Mouse (Mus musculus) layer of hippocampus, postnatal 14 days (tissue): Measurements from ENCODE around the gene Gusb. TPM values are rescaled to one million over a fixed set of nuclear protein-coding genes. Genes with fewer than 3 reads are reported as not detected.

Experiments
- DNase-seq, 2 experiments: peaks; one replicate each; pipeline ENCODE4 v3.0.0; 2021 to 2022; ENCODE audit warnings: low spot score in 2 of 2, mixed read lengths in 1 of 2
- total RNA-seq, 2 experiments: library from RNA; stranded (reverse); gene quantifications; 2 replicates each; pipeline ENCODE4 v1.2.3; 2021

Gusb gene
- total RNA-seq, 2 experiments from 2014 or later = 13.1 to 13.7 TPM

DNA sequence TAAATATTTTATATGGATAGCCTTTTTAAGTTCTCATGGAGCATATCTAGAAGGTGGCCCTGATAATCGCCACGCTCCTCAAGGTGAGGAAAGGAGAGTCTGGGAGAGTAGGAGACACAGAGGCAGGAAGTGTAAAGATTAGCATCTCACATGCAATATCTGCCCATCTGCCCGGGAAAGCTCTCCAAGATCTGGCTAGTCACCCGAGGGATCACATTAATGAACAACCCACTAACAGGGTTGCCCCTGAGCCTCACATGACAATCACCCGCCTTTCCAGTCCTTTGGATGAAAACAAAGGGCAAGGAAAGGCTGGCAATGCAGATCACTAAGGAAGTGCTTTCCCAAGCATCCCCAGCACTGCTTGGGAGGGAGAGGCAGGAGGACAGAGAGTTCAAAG is 24.3 kb upstream of the Gusb start:
- DNase-seq = no peak

DNA sequence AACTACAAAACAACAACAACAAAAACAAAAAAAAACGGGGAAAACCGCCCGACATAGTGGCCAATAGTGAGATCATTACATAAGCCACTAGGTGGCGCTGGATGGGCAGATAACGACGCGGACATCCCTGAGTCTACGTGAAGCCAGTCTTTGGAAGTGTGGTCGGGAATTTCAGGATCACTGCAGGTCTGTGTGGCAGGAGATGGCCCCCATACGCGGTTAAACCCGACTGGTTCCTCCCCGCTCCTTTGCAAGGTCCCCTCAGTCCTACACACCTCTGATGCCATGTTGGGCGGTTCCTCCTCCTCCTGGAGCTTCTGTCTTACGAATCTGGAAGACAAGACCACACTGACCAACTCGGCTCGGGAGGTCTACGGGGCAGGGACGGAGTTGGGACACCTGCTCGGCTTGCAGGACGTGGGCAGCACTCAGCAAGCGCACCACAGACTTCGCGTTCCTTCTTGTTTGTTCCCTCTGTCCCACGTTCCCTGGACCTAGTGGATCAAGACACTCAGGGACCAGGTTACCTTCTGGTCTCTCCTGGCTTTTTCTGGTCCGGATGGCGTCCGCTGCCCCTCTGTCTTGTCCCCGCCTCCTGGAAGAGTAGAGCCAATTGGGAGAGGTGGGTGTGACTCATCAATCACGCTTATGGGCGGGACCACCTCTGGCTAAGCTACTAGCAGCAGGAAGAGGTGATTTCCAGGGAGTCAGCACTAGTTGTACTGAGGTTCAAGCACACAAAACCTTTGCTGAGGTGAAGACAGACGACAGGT is 21.1 kb upstream of the Gusb start:
- DNase-seq = peak; percentile 68 to 77

DNA sequence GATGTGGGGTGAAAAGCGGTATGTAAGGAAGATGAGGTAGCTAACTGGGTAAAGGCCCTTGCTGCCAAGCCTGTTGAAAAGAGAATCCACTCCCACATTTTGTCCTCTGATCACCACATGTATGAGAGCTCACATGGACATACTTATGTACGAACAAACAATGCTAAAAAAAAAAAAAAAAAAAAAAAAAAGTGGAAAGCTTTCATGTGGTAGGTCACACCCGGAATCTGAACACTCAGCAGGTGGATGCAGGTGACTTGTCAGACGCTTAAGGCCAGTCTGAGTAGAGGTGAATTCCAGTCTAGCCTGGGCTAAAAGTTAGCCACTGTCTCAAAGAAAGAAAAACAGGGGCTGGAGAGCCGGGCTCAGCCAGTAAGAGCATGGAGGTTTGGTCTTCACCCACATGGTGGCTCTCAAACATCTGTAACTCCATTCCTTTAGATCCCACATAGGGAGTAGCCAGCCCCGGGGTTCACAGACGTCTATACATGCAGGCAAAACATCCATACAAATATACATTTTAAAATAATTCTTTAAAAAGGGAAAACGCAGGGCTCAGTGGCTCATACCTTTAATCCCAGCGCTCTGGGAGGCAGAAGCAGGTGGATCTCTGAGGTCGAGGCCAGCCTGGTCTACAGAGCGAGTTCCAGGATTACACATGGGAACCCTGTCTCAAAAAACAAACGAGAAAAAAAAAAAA is 20.4 kb upstream of the Gusb start:
- DNase-seq = no peak

DNA sequence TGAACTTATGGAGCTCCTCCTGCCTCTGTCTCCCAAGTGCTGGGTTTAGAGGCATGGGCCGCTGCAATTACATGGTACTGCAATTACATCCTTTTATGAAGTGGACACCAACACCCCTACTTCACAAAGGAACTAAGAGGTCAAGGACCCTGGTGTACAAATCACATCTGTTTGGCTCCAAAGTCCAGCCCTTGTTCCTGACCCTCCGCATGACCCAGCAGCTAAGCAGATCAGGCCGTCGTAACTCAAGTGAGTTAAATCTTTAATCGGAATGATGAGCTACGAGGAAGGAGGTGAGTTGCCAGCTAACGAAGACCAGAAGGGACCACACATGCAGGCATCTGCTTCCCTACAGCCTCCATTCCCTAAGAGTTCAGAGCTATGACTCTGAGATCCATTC is 19.5 kb upstream of the Gusb start:
- no peak for DNase-seq

DNA sequence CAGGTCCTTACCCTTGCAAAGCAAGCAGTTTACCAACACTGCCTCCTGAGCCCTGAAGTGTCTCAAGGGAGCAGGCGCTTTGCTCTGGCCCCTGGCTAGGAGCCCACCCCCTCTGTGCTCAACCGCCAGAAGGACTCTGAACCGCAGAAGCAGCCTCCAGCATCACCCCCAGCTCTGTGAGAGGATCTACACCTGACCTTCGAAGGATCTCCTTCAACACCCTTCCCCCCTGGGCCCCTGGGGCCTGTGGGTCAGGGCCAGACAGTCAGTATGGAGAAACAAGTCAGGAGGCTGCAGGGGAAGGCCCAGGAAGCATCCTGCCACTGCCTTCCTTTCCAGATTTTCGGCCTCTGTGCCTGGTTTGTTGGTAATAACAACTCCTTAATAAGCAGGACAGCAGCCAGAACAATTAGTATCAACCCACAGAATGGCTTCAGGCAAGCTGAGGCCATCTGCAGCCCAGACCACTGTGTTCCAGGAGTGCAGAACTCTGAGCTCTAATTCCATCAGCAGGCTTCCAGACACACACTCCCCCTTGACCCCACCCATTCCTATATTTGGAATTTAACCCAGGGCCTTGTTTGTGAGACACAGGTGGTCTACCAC is 18.6 kb upstream of the Gusb start:
- no peak for DNase-seq

DNA sequence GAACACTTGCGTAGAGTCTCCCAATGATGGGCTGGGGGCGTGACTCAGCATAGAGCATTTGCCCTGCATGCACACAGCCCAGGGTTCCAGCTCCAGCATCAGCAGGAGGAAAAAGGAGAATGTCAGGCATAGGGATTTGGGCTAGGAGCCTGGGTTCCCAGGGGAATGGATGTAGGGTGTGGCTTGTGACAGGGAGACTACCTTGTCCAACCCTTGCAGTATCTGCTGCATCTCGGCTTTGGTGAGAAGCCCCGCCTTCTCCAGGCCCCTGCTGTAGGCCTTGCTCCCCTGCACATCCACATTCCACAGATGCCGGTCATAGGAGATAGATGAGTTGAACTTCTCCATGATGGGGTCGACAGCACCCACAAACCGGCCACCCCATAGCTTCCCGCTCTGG is 16.6 kb upstream of the Gusb start:
- no peak for DNase-seq

DNA sequence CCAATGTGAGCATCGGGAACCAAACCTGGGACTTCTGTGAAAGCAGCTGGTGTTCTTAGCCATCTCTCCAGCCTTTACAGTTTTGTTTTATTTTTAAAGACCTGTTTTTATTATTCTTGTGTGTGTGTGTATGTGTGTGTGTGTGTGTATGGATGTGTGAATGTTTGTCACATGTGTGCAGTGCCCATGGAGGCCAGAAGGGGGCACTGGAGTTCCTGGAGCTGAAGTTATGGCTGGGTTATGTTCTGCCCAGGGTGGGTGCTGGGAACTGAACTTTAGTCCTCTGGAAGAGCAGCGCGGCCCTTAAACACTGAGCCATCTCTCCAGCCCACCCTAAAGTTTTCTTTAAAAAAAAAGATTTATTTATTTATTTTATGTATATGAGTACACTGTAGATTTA is 12.3 kb upstream of the Gusb start:
- no peak for DNase-seq

DNA sequence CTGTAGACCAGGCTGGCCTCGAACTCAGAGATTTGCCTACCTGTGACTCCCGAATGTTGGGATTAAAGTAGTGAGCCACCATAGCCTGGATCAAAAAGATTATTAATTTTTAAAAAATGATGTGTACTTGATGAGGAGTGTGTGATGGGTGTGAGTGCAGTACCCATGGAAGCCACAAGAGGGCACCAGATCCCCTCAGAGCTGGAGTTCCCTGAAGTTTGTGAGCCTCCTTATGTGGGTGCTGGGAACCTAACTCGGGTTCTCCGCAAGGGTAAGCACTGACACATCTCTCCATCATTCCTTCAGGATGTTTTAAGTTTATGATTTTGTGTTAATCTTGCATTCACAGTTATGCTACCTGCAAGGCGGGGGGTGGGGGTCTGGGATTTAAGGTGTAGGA is 8.1 kb upstream of the Gusb start:
- no peak for DNase-seq

DNA sequence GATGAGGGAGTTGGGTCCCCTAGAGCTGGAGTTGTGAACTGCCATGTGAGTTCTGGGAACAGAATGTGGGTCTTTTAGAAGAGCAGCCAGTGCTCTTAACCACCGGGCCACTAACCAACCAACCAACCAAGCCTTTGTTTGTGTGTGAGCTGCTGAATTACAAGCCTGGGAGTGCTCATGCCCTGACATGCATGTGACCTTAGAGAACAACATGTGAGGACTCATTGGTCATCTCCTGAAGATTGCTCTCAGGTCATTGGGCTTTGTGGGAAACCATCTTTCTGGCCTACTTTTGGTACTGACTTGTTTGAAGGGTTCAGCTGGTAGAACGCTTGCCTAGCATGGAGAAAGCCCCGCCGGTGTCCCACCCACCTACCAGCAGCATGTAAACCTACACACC is 6.9 kb upstream of the Gusb start:
- DNase-seq = no peak

DNA sequence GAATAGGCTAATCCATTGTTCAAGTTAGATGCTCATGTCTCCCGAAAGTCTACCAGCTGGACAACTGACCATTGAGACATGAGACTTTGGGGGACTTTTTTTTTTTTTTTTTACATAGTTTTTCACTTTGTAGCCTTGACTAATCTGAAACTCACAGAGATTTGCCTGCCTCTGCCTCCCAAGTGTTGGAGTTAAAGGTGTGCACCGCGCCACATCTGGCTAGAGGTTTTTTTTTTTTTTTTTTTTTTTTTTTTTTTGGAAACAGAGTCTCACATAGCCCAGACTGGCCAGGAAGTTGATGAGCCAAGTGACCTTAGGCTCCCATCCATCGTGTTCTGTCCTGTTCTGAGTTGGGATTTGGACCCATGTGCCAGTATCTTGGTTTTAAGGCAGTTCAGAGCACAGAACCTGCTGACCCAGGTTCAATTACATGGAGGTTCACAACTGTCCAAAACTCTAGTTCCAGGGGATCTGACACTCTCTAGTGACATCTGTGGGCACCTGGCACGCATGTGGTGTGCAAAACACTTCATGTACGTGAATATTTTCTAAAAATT is 5.3 kb upstream of the Gusb start:
- no peak for DNase-seq

DNA sequence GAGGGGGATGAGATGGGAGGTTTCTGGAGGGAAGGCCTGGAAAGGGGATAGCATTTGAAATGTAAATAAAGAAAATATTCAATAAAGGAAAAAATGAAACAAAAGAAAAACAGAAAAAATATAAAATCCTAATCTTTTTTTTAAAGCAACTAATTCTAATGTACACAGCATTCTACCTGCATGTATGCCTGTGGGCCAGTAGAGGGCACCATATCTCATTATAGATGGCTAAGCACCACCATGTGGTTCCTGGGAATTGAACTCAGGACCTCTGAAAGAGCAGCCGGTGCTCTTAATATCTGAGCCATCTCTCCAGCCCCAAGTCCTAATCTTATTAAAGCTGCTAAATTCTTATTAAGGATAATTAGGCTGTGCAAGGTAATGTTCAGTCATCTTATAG is 4.5 kb upstream of the Gusb start:
- no peak for DNase-seq

DNA sequence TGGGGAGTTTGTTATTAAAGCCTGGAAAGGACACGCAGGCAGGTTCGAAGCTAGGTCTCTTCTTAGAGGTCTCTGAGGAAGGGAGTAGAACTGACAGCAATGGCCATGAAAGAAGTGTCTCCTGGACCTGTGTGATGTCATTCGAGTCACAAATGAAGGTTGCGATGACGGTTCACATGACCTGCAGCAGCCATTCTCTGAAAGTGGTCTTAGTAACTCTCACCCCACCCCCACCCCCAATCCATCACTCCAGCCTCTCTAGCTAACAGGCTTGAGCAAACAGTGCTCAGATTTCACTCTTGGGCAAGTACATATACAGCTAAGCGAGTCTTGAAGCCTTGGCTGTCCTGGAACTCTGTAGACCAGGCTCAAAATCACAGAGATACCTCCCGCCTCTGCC is 380 bp upstream of the Gusb start:
- no peak for DNase-seq

DNA sequence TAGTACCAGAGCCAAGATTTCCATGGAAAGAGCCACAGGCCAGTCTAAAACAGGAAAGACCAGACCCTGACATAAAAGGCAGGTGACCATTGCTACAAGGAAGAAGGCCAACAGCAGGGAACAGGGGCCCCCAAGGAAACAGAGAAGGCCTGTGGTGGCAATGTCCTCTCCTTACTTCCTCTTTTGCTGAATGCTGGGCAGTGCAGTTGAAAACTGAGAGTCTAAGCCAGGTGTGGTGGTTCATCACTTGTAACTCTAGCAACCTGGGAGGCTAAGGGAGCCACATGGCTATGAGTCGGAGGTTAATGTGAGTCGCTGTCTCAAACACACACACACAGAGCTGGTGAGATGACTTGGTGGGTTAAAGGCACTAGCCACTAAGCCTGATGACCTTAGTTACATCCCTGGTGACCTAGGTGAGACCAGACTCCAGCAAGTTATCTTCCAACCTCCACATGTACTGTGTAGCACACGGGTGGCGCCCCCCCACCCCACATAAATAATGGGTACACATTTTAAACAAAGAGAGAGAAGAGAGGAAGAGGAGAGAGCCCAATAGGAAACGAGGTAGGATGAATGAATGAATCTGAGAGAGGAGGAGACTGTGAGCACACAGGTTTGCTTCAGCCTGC is 1.4 kb downstream of the Gusb start:
- no peak for DNase-seq

DNA sequence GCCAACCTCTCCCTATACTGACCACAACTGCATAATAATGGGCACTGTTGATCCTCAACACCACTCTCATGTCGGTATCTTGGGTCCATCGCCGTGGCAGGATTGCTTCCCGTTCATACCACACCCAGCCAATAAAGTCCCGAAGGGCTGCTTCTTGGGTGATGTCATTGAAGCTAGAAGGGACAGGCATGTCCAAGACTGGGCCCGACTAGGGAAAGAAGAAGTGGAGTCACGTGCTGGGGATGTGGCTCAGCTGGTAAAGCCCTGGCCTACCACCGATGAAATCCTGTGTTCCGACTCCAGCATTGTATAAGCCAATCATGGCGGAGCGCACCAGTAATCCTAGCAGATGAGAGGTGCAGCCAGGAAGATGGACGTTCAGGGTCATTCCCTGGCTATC is 2.1 kb downstream of the Gusb start:
- DNase-seq = no peak

DNA sequence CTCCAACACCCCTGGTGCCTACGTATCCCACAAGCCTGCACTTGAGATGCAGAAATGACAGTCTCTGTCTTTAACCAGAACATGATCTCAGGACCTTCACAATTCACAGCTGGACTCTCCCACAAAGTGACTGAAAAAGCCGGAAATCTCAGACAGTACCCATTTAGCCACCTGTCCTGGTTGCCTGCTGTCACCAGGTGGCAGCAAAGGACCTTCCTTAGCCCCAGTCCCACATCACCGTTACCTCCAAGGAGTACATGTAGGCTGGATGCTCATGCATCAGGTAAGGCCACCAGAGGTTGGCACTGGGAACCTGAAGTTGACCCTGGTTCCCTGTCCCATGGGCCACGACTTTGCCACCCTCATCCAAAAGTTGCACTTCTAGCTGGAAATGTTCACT is 3.8 kb downstream of the Gusb start:
- DNase-seq = peak; percentile 31 to 39

DNA sequence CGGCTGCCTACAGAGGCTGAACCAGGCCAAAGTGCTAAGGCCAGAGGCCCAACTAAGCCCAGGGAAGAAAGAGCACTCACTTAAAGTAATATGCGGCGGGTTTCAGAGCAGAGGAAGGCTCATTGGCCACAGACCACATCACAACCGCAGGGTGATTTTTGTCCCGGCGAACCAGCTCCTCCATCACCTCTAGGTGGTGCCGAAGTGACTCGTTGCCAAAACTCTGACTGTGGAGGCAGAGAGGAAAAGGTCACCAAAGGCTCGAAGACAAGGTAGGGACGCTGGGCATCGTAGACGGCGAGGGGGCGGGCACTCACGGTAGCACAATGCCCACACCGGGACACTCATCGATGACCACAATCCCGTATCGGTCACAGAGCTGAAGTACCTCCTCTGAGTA is 5.1 kb downstream of the Gusb start:
- DNase-seq = no peak

DNA sequence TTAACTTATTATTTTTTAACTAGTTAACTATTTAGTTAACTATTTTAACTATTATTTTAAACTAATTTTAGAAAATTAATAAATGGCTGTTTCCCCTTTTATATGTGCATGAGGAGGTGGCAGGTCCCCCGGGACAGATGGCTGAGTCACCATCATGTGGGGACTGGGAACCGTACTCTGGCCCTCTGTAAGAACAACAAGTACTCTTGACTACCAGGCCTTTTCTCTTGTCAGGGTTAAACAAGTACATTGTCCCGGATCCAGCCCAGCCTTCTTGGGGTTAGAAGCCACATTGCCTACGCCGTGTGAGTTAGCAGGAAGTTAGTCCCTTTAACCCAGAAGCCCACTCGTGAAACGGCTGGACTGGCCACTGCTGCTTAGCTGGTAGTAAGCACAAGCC is 7.9 kb downstream of the Gusb start:
- no peak for DNase-seq

DNA sequence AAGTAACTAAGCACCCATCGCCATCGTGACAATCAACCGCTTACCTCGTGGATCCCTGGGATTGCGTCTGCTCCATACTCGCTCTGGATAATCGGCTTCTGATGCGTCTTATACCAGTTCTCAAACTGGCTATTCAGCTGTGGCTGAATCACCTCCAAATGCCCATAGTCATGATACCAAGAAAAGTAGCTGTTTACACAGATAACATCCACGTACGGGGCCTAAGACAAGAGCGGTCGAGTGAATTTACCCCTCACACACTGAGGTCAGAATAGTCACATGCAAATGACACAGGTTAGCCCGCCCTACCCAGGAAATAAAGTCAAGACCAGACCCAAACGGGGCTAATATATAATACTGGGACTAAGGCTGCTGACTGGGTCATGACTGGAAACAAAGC is 9.5 kb downstream of the Gusb start:
- no peak for DNase-seq

DNA sequence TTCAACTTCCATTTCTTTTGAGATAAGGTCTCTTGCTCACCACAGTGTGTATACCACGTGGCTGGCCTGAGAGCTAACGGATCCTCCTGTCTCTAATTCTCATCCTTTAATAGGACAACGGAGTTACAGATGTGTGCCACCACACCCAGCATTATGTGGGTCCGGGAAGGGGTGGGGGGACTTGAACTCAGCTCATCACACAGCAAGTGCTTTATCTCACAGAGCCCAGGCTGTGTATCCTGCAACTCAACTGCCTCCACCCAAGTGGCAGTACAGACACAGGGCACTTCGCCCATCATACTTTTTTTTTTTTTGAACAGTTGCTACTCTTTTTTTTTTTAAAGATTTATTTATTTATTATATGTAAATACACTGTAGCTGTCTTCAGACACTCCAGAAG is 11.0 kb downstream of the Gusb start:
- DNase-seq = no peak

DNA sequence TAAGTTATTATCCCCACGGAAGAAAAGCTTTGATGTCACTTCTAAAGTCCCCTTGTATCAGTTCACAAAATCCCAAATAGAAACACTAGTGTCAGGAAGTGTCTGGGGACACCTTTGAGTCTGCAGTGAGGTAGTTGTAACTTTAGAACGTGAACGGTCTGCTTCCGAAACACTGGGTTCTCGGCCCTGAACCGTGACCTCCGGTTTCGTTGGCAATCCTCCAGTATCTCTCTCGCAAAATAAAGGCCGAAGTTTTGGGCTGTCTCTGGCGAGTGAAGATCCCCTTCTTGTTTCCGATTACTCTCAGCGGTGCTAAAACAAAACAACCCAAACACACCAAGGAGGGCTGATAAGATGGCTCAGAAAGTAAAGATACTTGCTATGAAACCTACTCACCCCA is 13.5 kb downstream of the Gusb start:
- no peak for DNase-seq

DNA sequence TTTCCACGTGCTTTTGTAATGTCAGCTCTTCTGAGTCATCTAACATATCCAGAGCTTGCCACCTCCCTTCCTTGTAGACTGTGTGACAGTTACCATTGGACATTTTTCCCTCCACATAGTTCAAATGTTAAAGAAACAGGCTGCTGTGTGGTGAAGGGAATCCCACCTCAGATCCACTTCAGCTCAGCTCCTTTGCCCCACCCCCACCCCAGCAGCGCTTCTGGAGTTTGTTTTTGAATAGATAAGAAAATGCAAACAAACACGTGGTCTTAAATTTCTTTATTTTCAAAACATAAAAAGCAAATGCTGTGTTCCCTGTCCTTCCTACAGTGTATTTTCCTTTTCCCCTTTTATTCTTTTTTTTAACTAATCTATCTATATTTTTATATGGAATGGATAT is 22.6 kb downstream of the Gusb start:
- no peak for DNase-seq

DNA sequence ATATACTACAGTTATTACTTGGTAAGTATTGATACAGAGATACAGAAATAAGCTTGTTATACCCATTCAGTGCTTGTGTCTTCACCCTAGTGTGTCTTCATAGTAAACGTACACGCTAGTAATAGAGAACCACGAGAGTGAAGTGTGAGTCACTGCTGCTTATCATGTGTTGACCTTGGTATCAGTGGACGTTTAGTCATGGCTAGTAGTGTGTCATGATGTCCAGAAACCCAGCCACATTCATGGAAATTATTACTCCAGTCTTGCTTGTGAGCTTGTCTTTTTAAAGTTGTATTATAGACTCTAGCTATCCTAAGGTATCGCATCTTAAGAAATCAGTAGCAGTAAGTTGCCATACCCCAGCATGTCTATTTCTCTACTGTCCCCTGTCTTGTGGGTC is 24.2 kb downstream of the Gusb start:
- no peak for DNase-seq
